Mouse (Mus musculus) testis, postnatal 14 days (tissue): ENCODE data around the gene Cdk5.

ENCODE experiments used
- DNase-seq: peaks from one replicate; pipeline ENCODE4 v3.0.0; 2021; ENCODE audit warnings: low spot score

The Cdk5 gene

DNA sequence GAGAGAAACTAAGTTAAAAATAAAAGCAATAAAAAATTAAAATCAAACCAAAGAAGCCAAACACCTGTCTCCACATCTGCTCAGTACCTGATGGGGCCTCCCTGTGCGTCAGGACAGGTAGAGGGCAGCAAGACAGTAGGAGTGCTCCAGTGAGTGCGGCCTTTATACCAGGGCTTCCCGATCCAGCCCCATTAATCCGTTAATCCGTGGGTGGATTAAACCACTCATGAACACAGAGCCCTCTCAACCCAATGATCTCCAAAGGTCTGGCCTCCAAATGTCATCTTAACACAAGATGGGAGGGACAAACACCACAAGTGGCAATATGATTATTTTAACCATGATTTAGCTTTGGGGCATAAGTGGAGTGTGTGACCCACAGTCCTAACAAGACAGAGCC lies 49.5 kb downstream of the Cdk5 start:
- DNase-seq = no peak

DNA sequence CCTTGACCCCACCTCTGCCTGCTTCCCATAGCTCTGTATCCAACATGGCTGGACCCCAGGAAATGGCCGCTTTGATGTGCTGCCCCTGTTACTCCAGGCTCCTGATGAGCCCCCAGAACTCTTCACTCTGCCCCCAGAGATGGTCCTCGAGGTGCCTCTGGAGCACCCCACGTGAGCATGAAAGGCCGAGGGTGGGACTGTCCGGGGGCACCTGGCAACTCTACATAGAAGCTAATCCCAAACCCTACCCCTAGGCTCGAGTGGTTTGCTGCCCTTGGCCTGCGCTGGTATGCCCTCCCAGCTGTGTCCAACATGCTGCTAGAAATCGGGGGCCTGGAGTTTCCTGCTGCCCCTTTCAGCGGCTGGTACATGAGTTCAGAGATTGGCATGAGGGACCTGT lies 53.6 kb downstream of the Cdk5 start:
- no peak for DNase-seq
